Mouse (Mus musculus) R1 (cell line): Measurements from ENCODE around the gene Lce1i.

ENCODE experiments used
- DNase-seq: peaks from one replicate; pipeline ENCODE4 v3.0.0-alpha.2; 2018; ENCODE audit warnings: low read depth, low spot score

Gene Lce1i

GRCm38 (mm10) chr3:92778799-92779198 lies at the start of gene Lce1i:
Gene Lce1i (minus strand): TSS chr3:92778899.
- DNase-seq: no peak

DNA sequence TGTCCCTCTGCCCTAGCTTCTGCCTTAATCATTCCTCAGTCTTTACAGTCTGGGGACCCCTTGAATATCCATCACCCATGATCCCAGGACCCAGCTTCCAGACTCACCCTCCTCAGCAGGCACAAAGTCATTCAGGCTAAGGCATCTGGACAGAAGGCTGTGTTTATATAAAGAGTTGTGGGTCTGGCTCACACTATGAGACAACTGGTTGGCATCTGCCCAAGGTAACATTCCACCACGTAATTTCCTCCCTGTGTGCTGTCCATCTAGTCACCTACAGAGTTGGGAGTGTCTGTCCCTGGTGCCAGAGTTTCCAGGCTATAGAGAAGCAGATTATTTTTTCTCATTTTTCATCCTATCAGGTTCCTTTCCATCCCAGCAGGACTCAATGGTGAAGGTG lies 48.4 kb upstream of the Lce1i start, which contains the start of gene Kprp:
TSS of gene Kprp (minus strand) at position 140 of the 400 bp plus-strand sequence.
- DNase-seq: no peak

DNA sequence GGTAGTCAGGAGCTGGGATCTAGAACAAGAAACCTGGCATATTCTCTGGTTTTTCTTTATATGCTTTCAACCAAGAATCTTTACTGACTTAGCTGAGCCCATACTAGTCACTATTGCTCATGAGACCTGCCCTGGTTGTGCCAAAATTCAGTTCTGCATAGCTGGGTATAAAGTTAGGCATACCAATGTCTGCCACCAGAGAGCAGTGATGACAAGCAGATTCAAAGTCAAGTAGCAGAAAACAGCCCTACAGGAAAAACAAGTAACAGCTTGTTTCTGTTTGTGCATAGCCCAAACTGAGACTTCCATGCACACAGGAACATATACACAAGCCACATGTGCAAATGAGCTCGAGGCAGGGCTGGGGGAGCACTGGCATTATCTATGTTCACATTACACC lies 47.1 kb upstream of the Lce1i start:
- DNase-seq: no peak

DNA sequence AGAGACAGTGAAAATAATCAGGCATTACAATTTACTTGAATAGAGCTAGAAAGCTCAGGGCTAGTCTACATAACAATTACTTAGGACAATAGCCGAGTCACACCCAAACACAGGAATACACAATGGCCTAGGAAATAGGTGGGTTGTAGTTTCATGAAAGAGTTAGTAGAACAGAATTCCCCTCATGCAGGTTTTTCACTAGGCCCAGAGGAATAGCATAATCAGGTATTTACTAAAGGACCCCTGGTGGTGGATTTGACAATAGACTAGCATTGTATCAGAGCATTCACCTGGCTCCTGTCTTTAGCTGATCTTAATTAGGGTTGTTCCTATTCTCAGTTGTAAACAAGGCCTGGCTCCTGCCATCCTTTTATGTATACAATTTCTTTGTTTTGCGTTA lies 37.3 kb upstream of the Lce1i start:
- DNase-seq: peak; percentile 97

DNA sequence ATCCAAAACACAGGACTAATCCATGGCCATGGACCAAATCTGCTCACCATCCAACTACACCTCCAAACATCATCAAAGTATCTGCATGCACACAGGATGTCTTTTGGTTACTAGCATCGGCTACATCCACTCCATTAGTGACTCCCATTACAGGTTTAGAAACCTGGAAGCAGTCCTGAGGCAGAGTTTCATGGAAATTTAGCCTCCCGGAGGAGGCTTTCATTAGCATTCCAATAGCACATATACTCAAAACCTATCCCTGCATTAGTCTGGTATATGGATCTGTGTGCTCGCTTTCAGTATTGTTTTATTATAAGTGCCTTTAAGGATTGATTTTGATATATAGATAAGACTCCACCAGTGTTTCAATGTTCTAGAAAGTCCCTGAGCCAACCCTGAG lies 36.9 kb upstream of the Lce1i start:
- peak; percentile 74 for DNase-seq

DNA sequence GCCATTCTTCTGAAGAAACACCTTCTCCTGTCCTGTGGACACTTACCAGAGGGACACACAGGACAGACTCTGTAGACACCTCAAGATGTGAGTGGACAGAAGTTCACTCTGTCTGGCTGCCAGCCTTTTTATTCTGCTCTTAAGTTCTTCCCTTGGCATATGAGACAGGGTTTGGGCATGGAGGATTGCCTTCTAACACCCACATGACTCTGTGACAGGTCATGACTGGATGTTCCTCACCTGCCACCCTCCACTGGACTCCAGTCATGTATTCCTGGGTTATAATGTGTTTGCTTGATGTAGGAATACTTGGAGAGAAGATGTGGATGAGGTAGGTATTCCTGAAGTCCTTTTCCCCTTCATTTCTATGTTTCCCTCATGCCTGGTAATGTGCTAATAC lies 29.1 kb upstream of the Lce1i start, which contains the start of gene Lce1k:
TSS of gene Lce1k (minus strand) at position 101 of the 400 bp plus-strand sequence.
- DNase-seq: no peak

DNA sequence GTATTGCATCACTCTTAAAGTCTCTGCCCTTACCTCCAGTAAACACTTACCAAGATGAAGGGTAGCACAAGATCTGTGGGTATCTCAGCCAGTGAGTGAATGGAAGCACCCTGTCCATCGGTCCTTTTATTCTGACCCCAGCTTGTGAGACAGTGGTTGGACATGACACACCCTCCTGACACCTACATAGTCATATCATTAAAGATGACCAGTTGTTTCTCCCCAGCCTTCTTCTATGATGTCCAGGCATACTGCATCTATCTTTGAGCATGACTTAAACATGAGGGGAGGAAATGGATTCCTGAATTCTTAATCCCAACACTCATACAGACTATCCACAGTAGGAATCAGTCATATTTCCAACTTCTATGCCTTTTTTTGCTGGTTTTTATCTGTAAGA lies 11.7 kb upstream of the Lce1i start, which contains the start of gene Lce1j:
TSS of gene Lce1j (minus strand) at position 101 of the 400 bp plus-strand sequence.
- DNase-seq: no peak

- DNase-seq: peak; percentile 48
These were observed 7.1 kb downstream of the Lce1i start for GRCm38 (mm10) chr3:92771573-92771972.

GRCm38 (mm10) chr3:92764965-92765364 lies 13.7 kb downstream of the Lce1i start, which contains the start of gene Lce1h:
Gene Lce1h (minus strand): TSS chr3:92765065.
- DNase-seq: no peak

- DNase-seq: peak; percentile 15
These were observed 25.5 kb downstream of the Lce1i start for GRCm38 (mm10) chr3:92753197-92753596.

- DNase-seq: no peak
These were observed 26.5 kb downstream of the Lce1i start, which contains the start of gene Lce1g for GRCm38 (mm10) chr3:92752238-92752637. Gene Lce1g (minus strand): TSS chr3:92752338.

- DNase-seq: no peak
These were observed 39.7 kb downstream of the Lce1i start, which contains the start of gene Gm38119 for GRCm38 (mm10) chr3:92738996-92739395. Gene Gm38119 (minus strand): TSS chr3:92739096.
